Mouse (Mus musculus): ENCODE measurements around the gene Mapk9. TPM values are rescaled to one million over a fixed set of nuclear protein-coding genes. Genes with fewer than 3 reads are reported as not detected.

The Mapk9 gene
- polyA plus RNA-seq, 1 experiment from 2014 or later = 54.0 TPM

Small RNAs within 50 kb of the gene (microRNA-seq; reads per million reads assigned to microRNA genes)
- not detected for gene Gm23492

Other genes starting within 250 kb of the Mapk9 start
- gene Flt4, start 237.5 kb upstream of the Mapk9 start, polyA plus RNA-seq (2015; fragmentation: Nextera tagmentation; extraction: Ambion mirVana) = 1.5 and 2.2 TPM in 2 replicates
- not detected in 2 replicates for gene Scgb3a1, start 183.1 kb upstream of the Mapk9 start, polyA plus RNA-seq (2015; fragmentation: Nextera tagmentation; extraction: Ambion mirVana)
- gene Cnot6, start 134.0 kb upstream of the Mapk9 start, polyA plus RNA-seq (2015; fragmentation: Nextera tagmentation; extraction: Ambion mirVana) = 57.1 and 57.4 TPM in 2 replicates
- gene Gfpt2, start 52.6 kb upstream of the Mapk9 start, polyA plus RNA-seq (2015; fragmentation: Nextera tagmentation; extraction: Ambion mirVana) = 5.3 and 5.5 TPM in 2 replicates
- gene Rasgef1c, start 55.1 kb downstream of the Mapk9 start, polyA plus RNA-seq (2015; fragmentation: Nextera tagmentation; extraction: Ambion mirVana) = 14.4 and 16.5 TPM in 2 replicates
- 60.3 and 63.6 TPM in 2 replicates for gene Rnf130, start 178.6 kb downstream of the Mapk9 start, polyA plus RNA-seq (2015; fragmentation: Nextera tagmentation; extraction: Ambion mirVana)

All from hindbrain, embryonic 13.5 days (tissue).